Mouse (Mus musculus) liver, embryonic 11.5 days (tissue): ENCODE measurements around the gene Selenot. TPM values are rescaled to one million over a fixed set of nuclear protein-coding genes. Genes with fewer than 3 reads are reported as not detected.
"Not testable (repeated sequence)": the region's sequence is repeated elsewhere in the genome, so short reads cannot be mapped to it uniquely, and the experiment has no call there.

Experiments
- ATAC-seq: fragments of 200-750 bp; cut with Nextera tagmentation; replicated peaks from 2 replicates; pipeline ENCODE4 v1.8.0; 2017; ENCODE audit warnings: moderate number of reproducible peaks, mild to moderate bottlenecking, moderate TSS enrichment, moderate library complexity; ENCODE audit not compliant: low FRiP score
- DNase-seq: peaks from one replicate; pipeline ENCODE4 v3.0.0-alpha.2; 2017; ENCODE audit warnings: low spot score
- H3K27ac ChIP-seq: fragments of 300-500 bp; sonication (generic); 2 replicates; pipeline ENCODE4 v1.5.1; 2014; ENCODE audit warnings: mild to moderate bottlenecking, low read depth, low read length, control low read depth
- H3K27me3 ChIP-seq: fragments of 300-500 bp; sonication (generic); replicated peaks from 2 replicates; pipeline ENCODE4 v1.6.1; 2014; ENCODE audit warnings: low read length, mixed read lengths; ENCODE audit not compliant: control insufficient read depth, insufficient read depth
- H3K36me3 ChIP-seq: fragments of 300-500 bp; sonication (generic); 2 replicates; pipeline ENCODE4 v1.6.1; 2014; ENCODE audit warnings: mild to moderate bottlenecking, low read length, moderate library complexity, mixed read lengths; ENCODE audit not compliant: control insufficient read depth, insufficient read depth
- H3K4me1 ChIP-seq: fragments of 300-500 bp; sonication (generic); replicated peaks from 2 replicates; pipeline ENCODE4 v1.6.1; 2014; ENCODE audit warnings: low read length, mixed read lengths; ENCODE audit not compliant: control insufficient read depth, insufficient read depth
- H3K4me2 ChIP-seq: fragments of 300-500 bp; sonication (generic); 2 replicates; pipeline ENCODE4 v1.6.1; 2014; ENCODE audit warnings: mild to moderate bottlenecking, control low read depth, moderate library complexity
- H3K4me3 ChIP-seq: fragments of 300-500 bp; sonication (generic); 2 replicates; pipeline ENCODE4 v1.5.1; 2014; ENCODE audit warnings: low read depth, low read length, control low read depth
- H3K9ac ChIP-seq: fragments of 300-500 bp; sonication (generic); 2 replicates; pipeline ENCODE4 v1.6.1; 2014; ENCODE audit warnings: low read depth, low read length, control low read depth
- H3K9me3 ChIP-seq: fragments of 300-500 bp; sonication (generic); 2 replicates; pipeline ENCODE4 v1.6.1; 2016; ENCODE audit warnings: low read length, inconsistent platforms, mixed read lengths; ENCODE audit not compliant: control insufficient read depth
- WGBS: fragments of 180-500 bp; shearing (Covaris S2); extraction: QIAGEN DNeasy Blood & Tissue Kit; methylation state at CpG from one replicate; pipeline ENCODE4 v1.1.7; 2014; 5-methylcytosine and 5-hydroxymethylcytosine counted together
- polyA plus RNA-seq: library from polyadenylated mRNA; unstranded; fragments of >200 nt; fragmentation: Nextera tagmentation; extraction: Ambion mirVana; gene quantifications from 2 replicates; pipeline ENCODE4 v1.2.1, GENCODE M21; 2014

Gene Selenot
- polyA plus RNA-seq, 1 experiment from 2014 or later, result 25.0 TPM

DNA sequence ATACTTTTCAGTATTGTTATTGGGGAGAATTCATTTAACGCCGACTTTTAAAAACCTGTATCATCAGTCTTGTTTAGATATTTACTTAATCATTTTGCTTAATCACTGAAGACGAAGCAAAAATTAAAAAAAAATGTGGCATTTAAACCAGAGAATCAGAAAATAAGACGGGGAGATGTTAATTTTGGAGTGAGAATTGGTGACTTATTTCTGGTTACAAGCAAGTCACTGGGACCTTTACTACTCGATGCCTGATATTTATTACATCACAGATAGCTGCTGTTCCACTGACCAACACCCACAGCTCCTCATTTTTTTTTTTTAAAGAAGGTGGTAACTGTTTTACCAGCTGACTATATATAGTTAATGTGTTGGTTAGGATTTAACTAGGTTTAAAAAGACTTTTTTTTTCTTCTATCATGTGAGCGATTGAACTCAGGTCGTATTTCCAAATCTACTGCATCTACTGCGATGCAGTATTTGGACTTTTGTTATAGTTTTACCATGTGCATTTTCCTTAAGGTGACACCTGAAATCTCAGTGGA is 1.1 kb downstream of the Selenot start:
- ATAC-seq (no peak), DNase-seq (no peak)
- Histone ChIP-seq H3K4me1 (peaks cover 15% of the 10 kb centered on the region), H3K9ac (peak overlapping the region; percentile 99), H3K36me3 (peaks cover 13% of the 10 kb centered on the region), H3K9me3 (no peaks in the 10 kb centered on the region), H3K4me2 (peak overlapping the region; percentile 80), H3K27me3 (no peaks in the 10 kb centered on the region), H3K4me3 (peak overlapping the region; percentile 95), H3K27ac (peak overlapping the region; percentile 99)
- 23% methylated on average over 8 of the region's 8 CpGs for WGBS

DNA sequence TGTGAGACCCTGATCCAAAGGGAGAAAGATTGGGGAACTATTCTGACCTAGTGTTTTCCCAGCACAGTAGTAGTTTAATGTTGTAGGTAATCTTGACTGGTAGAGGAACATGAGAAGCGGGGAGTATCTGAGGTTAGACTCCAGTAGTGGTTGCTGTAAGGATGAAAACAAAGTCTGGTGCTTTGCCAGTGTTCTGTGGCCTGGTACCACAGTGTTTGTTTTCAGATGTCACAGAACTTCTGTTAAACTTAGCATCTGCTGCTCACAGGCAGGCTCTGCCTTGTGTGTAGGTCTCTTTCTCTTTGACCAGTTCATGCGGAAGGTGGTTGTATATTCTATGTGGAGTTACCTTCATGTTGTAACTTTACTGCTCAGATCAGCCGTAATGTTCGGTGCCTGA is 5.1 kb downstream of the Selenot start:
- ATAC-seq (no peak), DNase-seq (no peak)
- no peaks in the 10 kb centered on the region for H3K9me3 ChIP-seq
- no peak overlapping the region for H3K9ac ChIP-seq
- no peak overlapping the region for H3K27ac ChIP-seq
- H3K4me2 ChIP-seq, result no peak overlapping the region
- H3K4me1 ChIP-seq, result peaks cover 21% of the 10 kb centered on the region
- peaks cover 17% of the 10 kb centered on the region for H3K36me3 ChIP-seq
- no peaks in the 10 kb centered on the region for H3K27me3 ChIP-seq
- 83% methylated on average over 4 of the region's 4 CpGs for WGBS
- no peak overlapping the region for H3K4me3 ChIP-seq

DNA sequence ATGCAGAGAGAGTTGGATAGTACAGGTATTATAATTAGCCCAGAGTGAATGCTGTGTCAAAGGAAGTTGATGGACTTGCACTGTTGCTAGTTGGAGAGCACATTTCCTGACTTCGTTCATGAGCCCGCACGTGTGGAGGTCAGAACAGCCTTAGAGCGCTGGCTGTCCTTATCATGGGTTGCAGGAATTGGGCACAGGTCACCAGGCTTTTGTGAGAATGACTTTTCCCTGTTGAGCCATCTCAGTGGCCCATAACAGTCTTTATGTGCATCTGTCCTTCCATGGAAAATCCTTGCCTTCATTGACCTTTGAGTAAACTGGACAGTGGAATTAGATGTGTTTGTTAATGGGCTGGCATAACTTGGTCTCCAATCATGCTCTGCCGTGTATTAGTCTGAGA is 5.9 kb downstream of the Selenot start:
- H3K4me1 ChIP-seq, result peaks cover 21% of the 10 kb centered on the region
- ATAC-seq (0 out of 2 replicates have a peak, but pooled peaks have one; percentile 62), DNase-seq (no peak)
- H3K4me2 ChIP-seq, result peak overlapping the region; percentile 13; the same call in 1 of the 2 replicates
- H3K27me3 ChIP-seq, result no peaks in the 10 kb centered on the region
- 47% methylated on average over 5 of the region's 5 CpGs for WGBS
- H3K36me3 ChIP-seq, result peaks cover 17% of the 10 kb centered on the region
- no peak overlapping the region for H3K27ac ChIP-seq
- no peaks in the 10 kb centered on the region for H3K9me3 ChIP-seq
- H3K9ac ChIP-seq, result no peak overlapping the region
- H3K4me3 ChIP-seq, result no peak overlapping the region

DNA sequence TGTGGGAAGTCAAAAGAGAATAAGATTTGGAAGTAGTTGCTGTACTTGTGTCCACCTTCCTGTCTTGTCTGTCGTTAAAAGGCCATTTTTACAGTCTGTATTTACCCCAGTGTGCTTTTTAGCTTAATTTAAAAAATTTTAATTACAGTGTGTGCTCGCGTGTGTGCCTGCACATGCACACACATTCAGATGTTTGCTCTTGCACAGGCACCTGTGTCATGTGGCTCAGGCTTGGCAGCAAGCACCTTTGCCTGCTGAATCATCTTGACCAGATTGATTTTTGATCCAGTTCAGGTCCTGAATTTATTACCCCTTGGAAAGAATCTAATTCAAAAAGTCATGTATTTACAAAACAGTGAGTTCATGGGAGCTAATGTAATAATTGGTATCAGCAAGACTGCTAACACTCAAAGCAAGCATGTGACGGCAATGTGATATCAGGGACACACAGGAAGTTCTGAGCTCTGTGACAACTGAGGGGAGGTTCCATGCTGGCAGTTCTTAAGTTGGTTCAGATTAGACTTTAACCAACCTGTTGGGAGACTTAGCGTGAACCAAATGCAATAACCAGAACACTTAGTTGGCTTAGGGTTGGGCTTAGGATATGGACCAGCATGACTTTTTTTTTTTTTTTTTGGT is 6.5 kb downstream of the Selenot start:
- H3K27ac ChIP-seq, result no peak overlapping the region
- H3K27me3 ChIP-seq, result no peaks in the 10 kb centered on the region
- no peak overlapping the region for H3K9ac ChIP-seq
- ATAC-seq, result peak; percentile 80
- no peaks in the 10 kb centered on the region for H3K9me3 ChIP-seq
- 73% methylated on average over 5 of the region's 5 CpGs for WGBS
- peaks cover 21% of the 10 kb centered on the region for H3K36me3 ChIP-seq
- peak overlapping the region; percentile 13; the same call in 1 of the 2 replicates for H3K4me2 ChIP-seq
- peaks cover 18% of the 10 kb centered on the region for H3K4me1 ChIP-seq
- DNase-seq, result no peak
- no peak overlapping the region for H3K4me3 ChIP-seq

DNA sequence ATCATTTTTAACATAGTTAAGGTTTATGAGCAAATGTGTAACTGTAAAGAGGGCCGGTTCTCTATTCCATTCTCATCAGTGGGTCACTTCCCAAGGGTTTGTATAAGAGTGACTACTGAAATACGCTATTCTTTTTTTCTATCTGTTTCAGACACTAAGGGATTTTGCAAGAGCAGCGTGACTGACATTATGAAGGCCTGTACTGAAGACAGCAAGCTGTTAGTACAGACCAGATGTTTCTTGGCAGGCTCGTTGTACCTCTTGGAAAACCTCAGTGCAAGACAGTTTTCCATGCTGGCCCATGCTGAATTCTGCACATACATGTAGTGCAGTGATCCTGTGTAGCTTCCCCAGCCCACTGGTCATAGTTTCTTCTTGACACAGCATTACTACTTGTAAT is 14.1 kb downstream of the Selenot start:
- not testable (repeated sequence) for H3K27ac ChIP-seq, H3K4me1 ChIP-seq, H3K4me3 ChIP-seq, DNase-seq, H3K27me3 ChIP-seq, H3K4me2 ChIP-seq, H3K9me3 ChIP-seq, H3K9ac ChIP-seq, ATAC-seq
- peaks cover 19% of the 10 kb centered on the region; the same call in 1 of the 2 replicates for H3K36me3 ChIP-seq
- 93% methylated on average over 4 of the region's 4 CpGs for WGBS

DNA sequence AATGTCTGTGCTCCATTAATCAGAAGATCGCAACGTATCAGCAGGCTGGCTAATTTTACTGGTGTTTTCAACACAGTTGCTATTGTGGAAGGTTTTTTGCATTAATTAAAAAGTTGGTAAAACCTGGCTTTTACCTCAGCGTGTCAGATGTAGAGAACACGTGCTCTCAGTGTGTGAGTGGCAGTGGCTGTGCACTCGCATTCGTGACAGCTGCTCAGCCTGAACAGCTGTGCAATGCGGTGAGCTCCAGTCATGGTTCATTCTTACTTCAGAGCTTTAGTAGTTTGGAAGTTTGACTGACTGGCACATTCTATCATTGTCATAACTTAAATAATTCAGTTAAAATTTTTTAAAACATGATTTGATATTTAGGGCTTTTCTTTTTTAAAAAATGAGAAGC is 16.2 kb downstream of the Selenot start:
- peaks cover 13% of the 10 kb centered on the region; the same call in 1 of the 2 replicates for H3K36me3 ChIP-seq
- H3K4me1 ChIP-seq, DNase-seq, H3K4me2 ChIP-seq, H3K4me3 ChIP-seq, H3K27ac ChIP-seq, H3K27me3 ChIP-seq, ATAC-seq, H3K9ac ChIP-seq, H3K9me3 ChIP-seq: not testable (repeated sequence)
- 95% methylated on average over 7 of the region's 7 CpGs for WGBS

DNA sequence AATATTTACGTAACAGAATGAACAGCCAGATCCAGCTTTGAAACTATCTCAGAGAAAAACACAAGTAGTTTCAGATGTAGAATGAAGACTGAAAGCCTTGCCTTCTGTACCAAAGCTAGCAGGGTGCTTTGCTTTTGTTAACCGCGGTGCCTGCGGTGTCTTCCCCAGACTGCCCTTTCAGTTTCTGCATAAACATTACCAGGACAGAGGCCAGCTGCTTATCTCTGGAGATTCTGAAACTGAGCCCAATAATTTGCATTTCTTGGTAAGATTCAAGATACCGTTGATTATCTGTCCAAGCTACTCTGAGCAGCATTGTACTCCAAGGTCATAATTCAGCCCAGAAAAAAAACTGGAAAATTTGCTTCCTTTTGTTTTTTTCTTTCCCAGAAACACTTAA is 17.2 kb downstream of the Selenot start:
- Histone ChIP-seq H3K36me3 (peaks cover 11% of the 10 kb centered on the region; the same call in 1 of the 2 replicates), H3K27ac (no peak overlapping the region)

DNA sequence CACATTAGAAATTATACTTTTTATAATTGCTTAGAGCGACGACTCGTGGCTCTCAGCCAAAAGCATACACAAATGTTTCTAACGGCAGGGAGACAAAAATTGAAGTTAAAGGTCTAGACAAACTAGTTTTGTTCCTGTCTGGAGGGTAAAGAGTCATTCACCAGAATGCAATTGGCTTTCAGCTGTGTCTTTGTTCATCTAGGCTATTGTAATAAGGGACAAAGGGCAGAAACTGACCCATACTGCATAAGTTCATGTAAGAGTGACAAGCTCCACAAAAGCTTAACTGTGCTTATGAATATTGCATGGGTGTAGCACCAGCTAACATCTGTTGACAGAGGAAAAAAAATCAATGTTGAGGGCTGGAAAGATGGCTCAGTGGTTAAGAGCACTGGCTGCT is 32.1 kb downstream of the Selenot start:
- Histone ChIP-seq H3K27me3 (no peaks in the 10 kb centered on the region), H3K9ac (no peak overlapping the region), H3K36me3 (no peaks in the 10 kb centered on the region), H3K27ac (no peak overlapping the region), H3K4me2 (no peak overlapping the region), H3K9me3 (no peaks in the 10 kb centered on the region), H3K4me1 (no peaks in the 10 kb centered on the region), H3K4me3 (no peak overlapping the region)
- ATAC-seq (no peak), DNase-seq (no peak)
- WGBS, result 90% methylated on average over 4 of the region's 4 CpGs

More for the DNA sequence above, 17.2 kb downstream of the Selenot start:
- H3K27me3 ChIP-seq, result no peaks in the 10 kb centered on the region
- H3K4me1 ChIP-seq, result no peaks in the 10 kb centered on the region
- H3K9me3 ChIP-seq, result no peaks in the 10 kb centered on the region
- no peak for DNase-seq
- H3K4me3 ChIP-seq, result no peak overlapping the region
- no peak overlapping the region for H3K4me2 ChIP-seq
- WGBS, result 79% methylated on average over 5 of the region's 5 CpGs
- ATAC-seq, result no peak
- H3K9ac ChIP-seq, result no peak overlapping the region

DNA sequence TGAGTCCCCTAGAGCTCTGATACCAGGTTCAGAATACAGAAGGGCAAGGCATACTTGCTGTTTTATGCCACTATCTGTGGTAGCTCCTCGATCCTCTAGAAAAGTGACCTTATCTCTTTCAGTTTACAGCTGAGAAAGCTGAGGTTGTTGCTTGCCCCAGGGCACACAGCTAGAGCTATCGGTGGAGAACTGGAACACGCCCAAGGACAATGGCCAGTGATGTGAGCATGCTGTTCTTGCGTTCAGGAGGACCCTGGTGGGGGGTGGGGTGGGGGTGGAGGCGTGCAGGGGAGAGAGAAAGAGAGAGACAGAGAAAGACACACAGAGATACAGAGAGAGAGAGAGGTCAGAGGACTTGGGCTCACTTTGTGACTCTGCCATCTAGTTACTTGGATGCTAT is 33.5 kb downstream of the Selenot start:
- Histone ChIP-seq H3K36me3 (no peaks in the 10 kb centered on the region), H3K4me1 (no peaks in the 10 kb centered on the region), H3K9me3 (no peaks in the 10 kb centered on the region), H3K27ac (no peak overlapping the region), H3K4me3 (no peak overlapping the region), H3K27me3 (no peaks in the 10 kb centered on the region), H3K4me2 (no peak overlapping the region), H3K9ac (no peak overlapping the region)
- DNase-seq (no peak), ATAC-seq (no peak)
- WGBS, result 72% methylated on average over 5 of the region's 5 CpGs
